Mouse (Mus musculus) erythroid progenitor cell, adult 5-6 weeks (primary cell): Measurements from ENCODE around the gene Ndufs5. TPM values are rescaled to one million over a fixed set of nuclear protein-coding genes. Genes with fewer than 3 reads are reported as not detected.

Experiments
- ATAC-seq: replicated peaks from 2 replicates; pipeline ENCODE4 v1.8.0; 2016; ENCODE audit warnings: moderate number of reproducible peaks, mild to moderate bottlenecking, moderate TSS enrichment, inconsistent platforms; ENCODE audit not compliant: poor library complexity, low FRiP score, severe bottlenecking
- total RNA-seq, 2 experiments: library from RNA; stranded (forward) in 1 of 2; stranded (reverse) in 1 of 2; fragments of 150-400 nt in 1 of 2; fragments of 186-747, 209-891 nt in 1 of 2; gene quantifications; 2 replicates each; pipeline versions ENCODE4 v1.2.3 to v1.2.4; 2015 to 2017; ENCODE audit warnings: low replicate concordance in 2 of 2

Gene Ndufs5
- total RNA-seq, 2 experiments from 2014 or later, result 111 TPM; not detected in 1

GRCm38 (mm10) chr4:123662914-123663687, 54.9 kb downstream of the Ndufs5 start:
- ATAC-seq, result no peak

Other genes with a start within 250 kb of the Ndufs5 start
- gene Macf1, start 33.8 kb downstream of the Ndufs5 start, total RNA-seq (2015; ENCODE audit: low replicate concordance), result 177 and 188 TPM in 2 replicates
- 182 and 227 TPM in 2 replicates for gene Macf1, start 33.8 kb downstream of the Ndufs5 start, total RNA-seq (2017; ENCODE audit: low replicate concordance)
- gene Akirin1, start 32.1 kb upstream of the Ndufs5 start, total RNA-seq (2015; ENCODE audit: low replicate concordance), result 25.6 and 27.7 TPM in 2 replicates
- gene Akirin1, start 32.1 kb upstream of the Ndufs5 start, total RNA-seq (2017; ENCODE audit: low replicate concordance), result 5.9 and 20.9 TPM in 2 replicates
- not detected in 2 replicates for gene Rhbdl2, start 69.7 kb upstream of the Ndufs5 start, total RNA-seq (2015; ENCODE audit: low replicate concordance)
- not detected in 2 replicates for gene Rhbdl2, start 69.7 kb upstream of the Ndufs5 start, total RNA-seq (2017; ENCODE audit: low replicate concordance)
- gene 4933427I04Rik, start 141.5 kb upstream of the Ndufs5 start, total RNA-seq (2015; ENCODE audit: low replicate concordance), result not detected in 2 replicates
- gene 4933427I04Rik, start 141.5 kb upstream of the Ndufs5 start, total RNA-seq (2017; ENCODE audit: low replicate concordance), result not detected in 2 replicates
- 14.4 and 43.6 TPM in 2 replicates for gene Mycbp, start 186.6 kb upstream of the Ndufs5 start, total RNA-seq (2015; ENCODE audit: low replicate concordance)
- gene Mycbp, start 186.6 kb upstream of the Ndufs5 start, total RNA-seq (2017; ENCODE audit: low replicate concordance), result 12.1 and 52.7 TPM in 2 replicates
- gene Rragc, start 199.2 kb upstream of the Ndufs5 start, total RNA-seq (2015; ENCODE audit: low replicate concordance), result 7.5 and 16.2 TPM in 2 replicates
- gene Rragc, start 199.2 kb upstream of the Ndufs5 start, total RNA-seq (2017; ENCODE audit: low replicate concordance), result 12.3 and 43.4 TPM in 2 replicates
- gene 4930535I16Rik, start 199.8 kb upstream of the Ndufs5 start, total RNA-seq (2015; ENCODE audit: low replicate concordance), result not detected in 2 replicates
- gene 4930535I16Rik, start 199.8 kb upstream of the Ndufs5 start, total RNA-seq (2017; ENCODE audit: low replicate concordance), result not detected in 2 replicates